Mouse (Mus musculus) hindbrain, embryonic 16.5 days (tissue): ENCODE measurements at regions not wholly inside any gene's neighbourhood (a gene's known extent, or its start where the extent isn't known, plus 50 kb on each side); places are given as distances from the start of the nearest gene placed in this dataset.

Experiments
- ATAC-seq: fragments of 200-750 bp; cut with Nextera tagmentation; 2 replicates; pipeline ENCODE4 v1.8.0; 2017; ENCODE audit warnings: moderate TSS enrichment, moderate library complexity
- H3K27ac ChIP-seq: fragments of 300-500 bp; sonication (generic); 2 replicates; pipeline ENCODE4 v1.5.1; 2014; ENCODE audit warnings: low read depth, mild to moderate bottlenecking, control low read depth, low read length, moderate library complexity
- H3K27me3 ChIP-seq: fragments of 300-500 bp; sonication (generic); replicated peaks from 2 replicates; pipeline ENCODE4 v1.6.1; 2014; ENCODE audit warnings: low read length; ENCODE audit not compliant: control insufficient read depth, insufficient read depth
- H3K36me3 ChIP-seq: fragments of 300-500 bp; sonication (generic); 2 replicates; pipeline ENCODE4 v1.6.1; 2014; ENCODE audit warnings: mild to moderate bottlenecking, low read length, moderate library complexity, mixed read lengths; ENCODE audit not compliant: control insufficient read depth, insufficient read depth
- H3K4me1 ChIP-seq: fragments of 300-500 bp; sonication (generic); 2 replicates; pipeline ENCODE4 v1.6.1; 2014; ENCODE audit warnings: low read depth, low read length; ENCODE audit not compliant: control insufficient read depth, insufficient read depth
- H3K4me2 ChIP-seq: fragments of 300-500 bp; sonication (generic); 2 replicates; pipeline ENCODE4 v1.6.1; 2014; ENCODE audit warnings: mild to moderate bottlenecking, low read length, control low read depth, moderate library complexity
- H3K4me3 ChIP-seq: fragments of 300-500 bp; sonication (generic); 2 replicates; pipeline ENCODE4 v1.5.1; 2014; ENCODE audit warnings: mild to moderate bottlenecking, low read length, control low read depth, moderate library complexity
- H3K9ac ChIP-seq: fragments of 300-500 bp; sonication (generic); 2 replicates; pipeline ENCODE4 v1.6.1; 2014; ENCODE audit warnings: low read depth, mild to moderate bottlenecking, control low read depth, low read length, moderate library complexity
- H3K9me3 ChIP-seq: fragments of 300-500 bp; sonication (generic); 2 replicates; pipeline ENCODE4 v1.6.1; 2014; ENCODE audit warnings: mild to moderate bottlenecking, low read length, moderate library complexity; ENCODE audit not compliant: control insufficient read depth
- WGBS: fragments of 180-500 bp; shearing (Covaris S2); extraction: QIAGEN DNeasy Blood & Tissue Kit; methylation state at CpG from one replicate; pipeline ENCODE4 v1.1.7; 2014; 5-methylcytosine and 5-hydroxymethylcytosine counted together

DNA sequence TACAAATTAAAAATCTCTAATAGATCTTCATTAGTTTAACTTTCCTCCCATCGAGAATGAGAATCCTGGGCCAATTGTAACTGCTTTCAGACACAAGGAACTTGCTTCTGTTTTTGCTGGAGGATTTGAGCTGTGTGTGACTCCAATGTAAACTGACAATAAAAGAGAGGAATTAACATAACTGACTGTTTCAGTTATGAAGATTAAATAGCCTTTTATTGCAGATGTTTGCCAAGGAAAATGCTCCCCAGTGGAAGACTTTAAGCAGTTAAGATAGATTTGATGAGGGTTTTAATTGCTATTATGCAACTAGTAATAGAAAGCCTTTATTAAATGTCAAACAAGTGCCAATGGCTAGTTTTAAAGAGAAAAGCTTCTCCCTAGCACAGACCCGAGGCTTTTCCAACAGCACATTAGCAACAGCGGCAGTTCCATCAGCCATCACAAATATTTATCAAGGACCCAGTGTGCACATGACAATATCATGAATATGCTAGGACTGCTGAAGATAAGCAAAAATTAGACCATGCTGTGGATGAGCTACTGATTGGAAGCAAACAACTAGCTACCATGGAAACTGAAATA lies 398.6 kb upstream of the Dmac1 start:
- no peaks in the 10 kb centered on the region for H3K9me3 ChIP-seq
- H3K36me3 ChIP-seq, result no peaks in the 10 kb centered on the region
- WGBS, result 47% methylated on average over 3 of the region's 3 CpGs
- no peak overlapping the region for H3K27ac ChIP-seq
- no peak overlapping the region for H3K4me3 ChIP-seq
- no peaks in the 10 kb centered on the region for H3K4me1 ChIP-seq
- peak; percentile 30; the same call in 1 of the 2 replicates for ATAC-seq
- no peak overlapping the region for H3K9ac ChIP-seq
- no peak overlapping the region for H3K4me2 ChIP-seq
- H3K27me3 ChIP-seq, result no peaks in the 10 kb centered on the region

DNA sequence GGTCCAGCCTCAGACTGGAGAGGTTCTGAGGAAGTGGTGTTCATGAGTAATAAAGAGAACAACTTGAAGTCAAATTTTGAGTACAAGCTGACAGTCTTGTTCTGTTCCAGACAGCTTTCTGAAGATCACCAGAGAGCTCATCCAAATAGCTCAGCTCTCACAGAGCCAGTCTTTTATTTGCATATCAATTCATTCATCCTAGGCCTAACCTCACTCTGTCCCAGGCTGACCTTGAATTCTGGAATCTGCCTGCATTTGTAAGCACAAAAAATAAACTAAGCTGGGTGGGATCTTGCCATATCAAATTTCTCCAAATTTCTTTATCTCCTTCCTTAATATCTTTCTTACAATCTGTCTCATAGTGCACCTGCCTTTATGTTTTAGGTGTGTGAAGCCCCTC lies 362.9 kb upstream of the Dmac1 start:
- H3K4me2 ChIP-seq, result no peak overlapping the region
- no peaks in the 10 kb centered on the region for H3K27me3 ChIP-seq
- H3K4me3 ChIP-seq, result no peak overlapping the region
- no peak overlapping the region for H3K27ac ChIP-seq
- ATAC-seq, result no peak
- no peak overlapping the region for H3K9ac ChIP-seq
- peaks cover 5% of the 10 kb centered on the region for H3K9me3 ChIP-seq
- no peaks in the 10 kb centered on the region for H3K36me3 ChIP-seq
- H3K4me1 ChIP-seq, result no peaks in the 10 kb centered on the region

DNA sequence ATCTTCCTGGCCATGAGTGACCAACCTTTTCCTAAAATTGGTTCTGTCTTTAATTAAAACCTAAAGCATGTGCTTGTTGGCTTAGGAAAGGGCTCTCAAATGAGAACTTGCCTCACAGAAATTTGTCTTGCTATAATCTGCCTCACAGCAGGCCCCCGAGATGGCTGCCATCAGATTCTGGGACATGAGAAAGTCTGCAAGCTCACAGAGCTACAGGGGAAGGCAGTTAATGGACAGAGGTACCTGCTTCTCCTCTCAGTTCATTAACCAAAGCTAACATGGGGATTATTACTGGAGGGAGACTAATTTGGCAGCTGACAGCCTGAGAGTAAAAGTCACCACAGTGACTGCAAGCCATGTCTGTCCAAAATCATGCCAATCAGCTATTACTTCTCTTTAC lies 358.5 kb upstream of the Dmac1 start:
- Histone ChIP-seq H3K9ac (no peak overlapping the region), H3K36me3 (no peaks in the 10 kb centered on the region), H3K9me3 (peaks cover 3% of the 10 kb centered on the region), H3K27ac (no peak overlapping the region), H3K4me2 (no peak overlapping the region), H3K27me3 (no peaks in the 10 kb centered on the region), H3K4me3 (no peak overlapping the region), H3K4me1 (no peaks in the 10 kb centered on the region)
- 67% methylated on average over 1 of the region's 1 CpGs for WGBS
- ATAC-seq, result peak; percentile 61; the same call in 1 of the 2 replicates

DNA sequence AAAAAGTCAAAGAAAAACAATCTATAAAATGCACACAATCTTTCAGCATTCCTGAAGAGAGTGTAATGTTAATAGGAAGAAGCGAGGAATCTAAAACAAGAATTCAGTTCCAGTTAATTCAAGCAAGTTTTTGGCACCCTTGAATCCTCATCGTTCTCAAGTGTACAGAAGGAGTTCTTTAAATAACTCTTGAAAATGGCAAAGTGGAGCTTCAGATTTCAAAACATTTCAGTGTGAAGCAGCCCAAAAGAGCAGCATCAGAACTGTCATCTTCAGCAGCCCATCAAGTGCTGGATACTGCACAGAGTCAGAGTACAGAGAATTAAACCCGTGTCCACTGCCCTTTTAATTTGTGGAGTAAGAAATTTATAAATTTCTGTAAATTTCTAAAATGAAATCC lies 311.8 kb upstream of the Dmac1 start:
- Histone ChIP-seq H3K4me1 (no peaks in the 10 kb centered on the region), H3K9ac (no peak overlapping the region), H3K9me3 (no peaks in the 10 kb centered on the region), H3K27ac (no peak overlapping the region), H3K4me2 (no peak overlapping the region), H3K27me3 (no peaks in the 10 kb centered on the region), H3K36me3 (no peaks in the 10 kb centered on the region), H3K4me3 (no peak overlapping the region)
- ATAC-seq, result no peak
- 88% methylated on average over 3 of the region's 3 CpGs for WGBS

DNA sequence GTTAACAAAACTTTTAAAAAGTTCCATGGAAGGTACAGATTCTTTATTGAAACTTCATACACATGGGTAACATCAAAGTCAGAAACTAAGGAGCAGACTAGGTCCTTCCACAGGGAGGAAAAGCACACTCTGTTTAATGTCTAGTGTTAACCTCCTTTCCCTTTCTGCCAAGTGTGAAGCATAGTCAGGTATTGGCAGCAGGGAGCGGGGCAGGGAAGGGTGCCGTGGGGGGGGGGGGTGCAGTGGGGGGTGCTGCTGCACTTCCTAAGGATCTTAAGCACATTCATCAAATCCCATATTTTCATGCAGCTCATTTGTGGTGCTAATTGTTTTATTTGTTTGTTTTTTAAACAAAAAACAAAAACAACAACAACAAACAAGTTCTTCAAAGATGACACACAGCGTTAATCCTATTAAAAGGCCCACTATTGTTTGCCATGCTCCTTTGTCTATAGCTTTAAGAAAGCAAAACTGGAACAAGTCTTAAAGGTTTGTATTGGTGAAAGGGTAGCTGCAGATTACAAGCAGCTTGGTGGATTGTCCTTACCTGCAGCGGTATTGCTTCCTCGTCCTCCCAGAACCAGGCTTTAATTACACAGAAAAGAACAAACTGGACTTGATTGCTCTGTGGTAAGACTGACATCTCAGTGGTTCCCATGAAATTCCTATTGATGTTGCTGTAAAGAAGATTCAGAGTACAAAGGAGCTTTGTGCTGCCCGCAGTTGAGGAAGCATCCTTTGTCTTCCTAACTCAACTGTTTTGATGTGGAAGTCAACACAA lies 310.2 kb upstream of the Dmac1 start:
- ATAC-seq, result no peak
- Histone ChIP-seq H3K9ac (no peak overlapping the region), H3K36me3 (no peaks in the 10 kb centered on the region), H3K27me3 (no peaks in the 10 kb centered on the region), H3K4me3 (no peak overlapping the region), H3K9me3 (no peaks in the 10 kb centered on the region), H3K27ac (no peak overlapping the region), H3K4me2 (no peak overlapping the region), H3K4me1 (no peaks in the 10 kb centered on the region)
- 28% methylated on average over 6 of the region's 6 CpGs for WGBS

DNA sequence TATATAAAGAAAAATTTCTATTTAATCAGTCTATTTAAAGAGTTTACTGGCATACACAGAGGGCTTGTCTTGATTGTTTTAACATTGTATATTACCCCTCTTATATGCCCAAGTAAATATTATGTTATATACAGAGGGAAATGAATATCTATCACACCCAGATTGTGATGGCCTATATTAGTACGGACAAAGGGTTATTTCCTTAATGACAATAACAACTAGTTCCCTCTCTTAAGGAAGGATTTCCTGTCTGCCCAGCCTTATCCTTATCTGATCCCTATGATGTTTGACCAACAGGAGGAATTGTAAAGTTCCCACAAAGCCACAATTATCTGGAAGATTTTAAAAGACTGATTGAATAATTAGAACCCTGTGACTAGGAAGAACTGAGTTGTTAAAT lies 301.8 kb upstream of the Dmac1 start:
- H3K4me2 ChIP-seq, result no peak overlapping the region
- no peak overlapping the region for H3K27ac ChIP-seq
- no peak for ATAC-seq
- 81% methylated on average over 1 of the region's 1 CpGs for WGBS
- no peaks in the 10 kb centered on the region for H3K27me3 ChIP-seq
- H3K36me3 ChIP-seq, result no peaks in the 10 kb centered on the region
- H3K9ac ChIP-seq, result no peak overlapping the region
- H3K4me1 ChIP-seq, result no peaks in the 10 kb centered on the region
- no peaks in the 10 kb centered on the region for H3K9me3 ChIP-seq
- no peak overlapping the region for H3K4me3 ChIP-seq

GRCm38 (mm10) chr4:75572603-75573002 lies 294.5 kb upstream of the Dmac1 start:
- ATAC-seq, result no peak
- H3K9me3 ChIP-seq, result no peaks in the 10 kb centered on the region

GRCm38 (mm10) chr4:75567630-75568029 lies 289.5 kb upstream of the Dmac1 start:
- H3K27ac ChIP-seq, result no peak overlapping the region
- 86% methylated on average over 2 of the region's 2 CpGs for WGBS
- no peak overlapping the region for H3K9ac ChIP-seq
- no peaks in the 10 kb centered on the region for H3K4me1 ChIP-seq
- no peak overlapping the region for H3K4me3 ChIP-seq
- H3K27me3 ChIP-seq, result no peaks in the 10 kb centered on the region
- H3K36me3 ChIP-seq, result no peaks in the 10 kb centered on the region
- no peaks in the 10 kb centered on the region for H3K9me3 ChIP-seq
- no peak for ATAC-seq
- no peak overlapping the region for H3K4me2 ChIP-seq

More at GRCm38 (mm10) chr4:75572603-75573002, 294.5 kb upstream of the Dmac1 start:
- Histone ChIP-seq H3K4me3 (no peak overlapping the region), H3K27me3 (no peaks in the 10 kb centered on the region), H3K36me3 (no peaks in the 10 kb centered on the region), H3K27ac (no peak overlapping the region), H3K9ac (no peak overlapping the region), H3K4me2 (no peak overlapping the region), H3K4me1 (no peaks in the 10 kb centered on the region)

DNA sequence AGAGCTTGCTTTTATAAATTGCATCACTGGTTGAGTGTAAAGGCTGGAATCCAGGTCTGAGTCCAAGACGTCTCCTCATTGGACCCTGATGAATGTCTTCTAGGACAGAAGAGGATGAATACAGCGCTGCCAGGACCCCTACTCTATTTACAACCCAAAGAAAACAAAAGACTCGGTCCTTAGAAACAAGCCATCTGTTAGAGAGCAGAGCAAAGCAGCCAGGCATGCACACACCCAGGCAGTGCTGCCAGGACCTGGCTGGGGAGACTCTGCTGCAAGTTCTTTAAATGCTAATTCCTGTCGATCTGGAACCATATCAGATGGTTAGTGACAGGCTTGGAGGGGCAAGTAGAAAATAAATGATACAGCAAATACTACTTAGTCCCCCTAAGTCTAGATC lies 284.4 kb upstream of the Dmac1 start:
- H3K9ac ChIP-seq, result no peak overlapping the region
- no peak overlapping the region for H3K4me3 ChIP-seq
- no peaks in the 10 kb centered on the region for H3K4me1 ChIP-seq
- ATAC-seq, result peak; percentile 95
- H3K9me3 ChIP-seq, result no peaks in the 10 kb centered on the region
- H3K27me3 ChIP-seq, result no peaks in the 10 kb centered on the region
- H3K27ac ChIP-seq, result peak overlapping the region; percentile 61
- WGBS, result 7% methylated on average over 4 of the region's 4 CpGs
- H3K4me2 ChIP-seq, result no peak overlapping the region
- H3K36me3 ChIP-seq, result no peaks in the 10 kb centered on the region
